Mouse (Mus musculus): ENCODE results near the gene Plcl2. TPM values are rescaled to one million over a fixed set of nuclear protein-coding genes. Genes with fewer than 3 reads are reported as not detected.

Plcl2 gene
- 1.1 and 1.4 TPM in 2 replicates for polyA plus RNA-seq (2015; fragmentation: Nextera tagmentation; extraction: Ambion mirVana)

- Histone ChIP-seq H3K4me2 (peak within 1 kb of the TSS; percentile 88), H3K9me3 (replicated peaks) (no peaks in the 10 kb centered on the region), H3K27me3 (peaks cover 13% of the 10 kb centered on the region), H3K4me3 (replicated peaks) (peak within 1 kb of the TSS; percentile 79), H3K36me3 (no peaks in the 10 kb centered on the region), H3K9ac (peak within 1 kb of the TSS; percentile 82), H3K27ac (peak within 1 kb of the TSS; percentile 31; the same call in 1 of the 2 replicates), H3K4me1 (replicated peaks) (peaks cover 30% of the 10 kb centered on the region)
- under 1% methylated on average over 92 of the region's 95 CpGs for WGBS (ENCODE audit: insufficient replicate concordance)
- peak; percentile 57 for ATAC-seq (ENCODE audit: low read depth)
- peak; percentile 24 for DNase-seq
Measured at GRCm38 (mm10) chr17:50509251-50510104, at the start of gene Plcl2. Plcl2 (plus strand) TSS chr17:50509403.

GRCm38 (mm10) chr17:50460301-50460700 lies 48.9 kb upstream of the Plcl2 start:
- Histone ChIP-seq H3K27me3 (no peaks in the 10 kb centered on the region), H3K36me3 (no peaks in the 10 kb centered on the region), H3K27ac (no peak overlapping the region), H3K9ac (no peak overlapping the region), H3K4me1 (replicated peaks) (peaks cover 10% of the 10 kb centered on the region), H3K4me2 (no peak overlapping the region), H3K4me3 (replicated peaks) (no peak overlapping the region), H3K9me3 (replicated peaks) (no peaks in the 10 kb centered on the region)
- WGBS (ENCODE audit: insufficient replicate concordance), result 77% methylated on average over 8 of the region's 8 CpGs
- DNase-seq (no peak), ATAC-seq (ENCODE audit: low read depth) (no peak)

- Histone ChIP-seq H3K4me3 (replicated peaks) (no peak overlapping the region), H3K36me3 (no peaks in the 10 kb centered on the region), H3K27ac (no peak overlapping the region), H3K4me2 (no peak overlapping the region), H3K9me3 (replicated peaks) (no peaks in the 10 kb centered on the region), H3K4me1 (replicated peaks) (peaks cover 14% of the 10 kb centered on the region), H3K27me3 (no peaks in the 10 kb centered on the region), H3K9ac (no peak overlapping the region)
- DNase-seq (no peak), ATAC-seq (ENCODE audit: low read depth) (no peak)
- 56% methylated on average over 2 of the region's 2 CpGs for WGBS (ENCODE audit: insufficient replicate concordance)
Measured at GRCm38 (mm10) chr17:50467438-50467837, 41.8 kb upstream of the Plcl2 start.

GRCm38 (mm10) chr17:50469126-50469525 lies 40.1 kb upstream of the Plcl2 start:
- Histone ChIP-seq H3K9me3 (replicated peaks) (no peaks in the 10 kb centered on the region), H3K27ac (no peak overlapping the region), H3K4me2 (no peak overlapping the region), H3K4me3 (replicated peaks) (no peak overlapping the region), H3K27me3 (no peaks in the 10 kb centered on the region), H3K9ac (no peak overlapping the region), H3K4me1 (replicated peaks) (peaks cover 14% of the 10 kb centered on the region), H3K36me3 (no peaks in the 10 kb centered on the region)
- DNase-seq, result no peak
- 62% methylated on average over 5 of the region's 5 CpGs for WGBS (ENCODE audit: insufficient replicate concordance)
- ATAC-seq (ENCODE audit: low read depth), result no peak

- ATAC-seq (ENCODE audit: low read depth) (no peak), DNase-seq (peak; percentile 12)
- 12% methylated on average over 13 of the region's 13 CpGs for WGBS (ENCODE audit: insufficient replicate concordance)
- Histone ChIP-seq H3K27me3 (no peaks in the 10 kb centered on the region), H3K9me3 (replicated peaks) (no peaks in the 10 kb centered on the region), H3K4me3 (replicated peaks) (peak overlapping the region; percentile 40), H3K4me1 (replicated peaks) (peaks cover 14% of the 10 kb centered on the region), H3K27ac (peak overlapping the region; percentile 56), H3K9ac (peak overlapping the region; percentile 39; the same call in 1 of the 2 replicates), H3K36me3 (no peaks in the 10 kb centered on the region), H3K4me2 (peak overlapping the region; percentile 56)
Measured at GRCm38 (mm10) chr17:50469543-50470431, 39.4 kb upstream of the Plcl2 start.

GRCm38 (mm10) chr17:50470432-50471078 lies 38.6 kb upstream of the Plcl2 start:
- H3K9me3 ChIP-seq (replicated peaks), result no peaks in the 10 kb centered on the region
- 12% methylated on average over 16 of the region's 16 CpGs for WGBS (ENCODE audit: insufficient replicate concordance)
- peak overlapping the region; percentile 39; the same call in 1 of the 2 replicates for H3K9ac ChIP-seq
- peak overlapping the region; percentile 56 for H3K4me2 ChIP-seq
- H3K4me1 ChIP-seq (replicated peaks), result peaks cover 14% of the 10 kb centered on the region
- no peaks in the 10 kb centered on the region for H3K27me3 ChIP-seq
- H3K36me3 ChIP-seq, result no peaks in the 10 kb centered on the region
- DNase-seq (no peak), ATAC-seq (ENCODE audit: low read depth) (0 out of 2 replicates have a peak, but pooled peaks have one; percentile 41)
- peak overlapping the region; percentile 40 for H3K4me3 ChIP-seq (replicated peaks)
- peak overlapping the region; percentile 56 for H3K27ac ChIP-seq

- H3K9ac ChIP-seq, result no peak overlapping the region
- no peak overlapping the region for H3K4me2 ChIP-seq
- H3K9me3 ChIP-seq (replicated peaks), result no peaks in the 10 kb centered on the region
- no peaks in the 10 kb centered on the region for H3K36me3 ChIP-seq
- no peak for DNase-seq
- WGBS (ENCODE audit: insufficient replicate concordance), result 18% methylated on average over 3 of the region's 3 CpGs
- no peaks in the 10 kb centered on the region for H3K27me3 ChIP-seq
- H3K4me3 ChIP-seq (replicated peaks), result no peak overlapping the region
- H3K27ac ChIP-seq, result no peak overlapping the region
- peaks cover 14% of the 10 kb centered on the region for H3K4me1 ChIP-seq (replicated peaks)
- ATAC-seq (ENCODE audit: low read depth), result peak; percentile 34; the same call in 1 of the 2 replicates
Measured at GRCm38 (mm10) chr17:50471230-50471629, 38.0 kb upstream of the Plcl2 start.

GRCm38 (mm10) chr17:50477277-50477676 lies 31.9 kb upstream of the Plcl2 start:
- H3K36me3 ChIP-seq, result no peaks in the 10 kb centered on the region
- no peak for ATAC-seq (ENCODE audit: low read depth)
- 70% methylated on average over 4 of the region's 4 CpGs for whole genome bisulfite sequencing (ENCODE audit: insufficient replicate concordance)
- H3K9me3 ChIP-seq (replicated peaks), result no peaks in the 10 kb centered on the region
- no peak overlapping the region for H3K4me2 ChIP-seq
- no peak overlapping the region for H3K9ac ChIP-seq
- DNase-seq, result no peak
- H3K27me3 ChIP-seq, result no peaks in the 10 kb centered on the region
- H3K27ac ChIP-seq, result no peak overlapping the region
- no peak overlapping the region for H3K4me3 ChIP-seq (replicated peaks)
- H3K4me1 ChIP-seq (replicated peaks), result no peaks in the 10 kb centered on the region

- H3K9ac ChIP-seq, result no peak overlapping the region
- H3K27ac ChIP-seq, result no peak overlapping the region
- no peak overlapping the region for H3K4me3 ChIP-seq (replicated peaks)
- H3K4me1 ChIP-seq (replicated peaks), result no peaks in the 10 kb centered on the region
- no peaks in the 10 kb centered on the region for H3K36me3 ChIP-seq
- ATAC-seq (ENCODE audit: low read depth), result no peak
- no peak for DNase-seq
- 64% methylated on average over 7 of the region's 7 CpGs for WGBS (ENCODE audit: insufficient replicate concordance)
- no peaks in the 10 kb centered on the region for H3K9me3 ChIP-seq (replicated peaks)
- no peak overlapping the region for H3K4me2 ChIP-seq
- no peaks in the 10 kb centered on the region for H3K27me3 ChIP-seq
Measured at GRCm38 (mm10) chr17:50480867-50481266, 28.3 kb upstream of the Plcl2 start.

- Histone ChIP-seq H3K27ac (no peak overlapping the region), H3K36me3 (no peaks in the 10 kb centered on the region), H3K4me2 (no peak overlapping the region), H3K4me1 (replicated peaks) (no peaks in the 10 kb centered on the region), H3K9me3 (replicated peaks) (no peaks in the 10 kb centered on the region), H3K27me3 (no peaks in the 10 kb centered on the region), H3K4me3 (replicated peaks) (no peak overlapping the region), H3K9ac (no peak overlapping the region)
- WGBS (ENCODE audit: insufficient replicate concordance), result 51% methylated on average over 7 of the region's 7 CpGs
- ATAC-seq (ENCODE audit: low read depth) (no peak), DNase-seq (no peak)
Measured at GRCm38 (mm10) chr17:50483700-50484099, 25.5 kb upstream of the Plcl2 start.

- DNase-seq, result no peak
- no peaks in the 10 kb centered on the region for H3K9me3 ChIP-seq (replicated peaks)
- no peaks in the 10 kb centered on the region for H3K27me3 ChIP-seq
- no peak overlapping the region for H3K27ac ChIP-seq
- no peak overlapping the region for H3K9ac ChIP-seq
- no peak for ATAC-seq (ENCODE audit: low read depth)
- WGBS (ENCODE audit: insufficient replicate concordance), result 54% methylated on average over 5 of the region's 5 CpGs
- no peaks in the 10 kb centered on the region for H3K36me3 ChIP-seq
- no peak overlapping the region for H3K4me3 ChIP-seq (replicated peaks)
- no peaks in the 10 kb centered on the region for H3K4me1 ChIP-seq (replicated peaks)
- no peak overlapping the region for H3K4me2 ChIP-seq
Measured at GRCm38 (mm10) chr17:50484981-50485380, 24.2 kb upstream of the Plcl2 start.

Data from liver, embryonic 13.5 days (tissue).